Mouse (Mus musculus): Measurements from ENCODE around the gene Abi3bp. TPM values are rescaled to one million over a fixed set of nuclear protein-coding genes. Genes with fewer than 3 reads are reported as not detected.

Abi3bp gene
- polyA plus RNA-seq, 1 experiment from 2014 or later = 0.79 TPM

DNA sequence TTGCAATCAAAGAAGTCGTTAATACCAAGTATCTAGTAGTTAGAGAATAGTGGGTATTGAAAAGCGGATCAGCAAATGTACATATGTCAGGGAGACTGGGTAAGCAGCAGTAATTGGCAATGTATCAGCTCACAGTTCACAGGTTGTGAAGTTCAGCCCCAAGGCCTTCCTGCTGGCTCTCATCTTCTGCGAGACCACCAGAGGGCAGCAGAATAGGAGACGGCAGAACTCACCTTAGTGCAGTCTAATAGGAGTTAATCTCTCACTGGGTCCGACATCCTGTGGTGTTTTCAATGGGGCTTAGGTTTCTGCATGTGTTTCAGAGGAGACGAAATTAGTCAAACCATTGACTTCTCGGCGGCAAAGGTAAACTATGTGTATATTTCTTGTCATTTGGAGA lies 46.7 kb downstream of the Abi3bp start:
- Histone ChIP-seq H3K4me1 (ENCODE audit: control insufficient read depth, insufficient read depth, low read length) (no peaks in the 10 kb centered on the region), H3K36me3 (replicated peaks; ENCODE audit: control insufficient read depth, insufficient read depth, low read depth, low read length) (no peaks in the 10 kb centered on the region), H3K9ac (replicated peaks; ENCODE audit: low read length) (no peak overlapping the region), H3K27ac (replicated peaks; ENCODE audit: low read depth, low read length) (no peak overlapping the region), H3K9me3 (replicated peaks; ENCODE audit: control insufficient read depth, low read length) (no peaks in the 10 kb centered on the region), H3K4me3 (ENCODE audit: low read depth, low read length) (no peak overlapping the region), H3K27me3 (ENCODE audit: control insufficient read depth, insufficient read depth, low read length) (no peaks in the 10 kb centered on the region), H3K4me2 (ENCODE audit: low read depth, low read length) (no peak overlapping the region)
- ATAC-seq (replicated peaks; ENCODE audit: insufficient number of reproducible peaks, low FRiP score, low TSS enrichment, low read depth) (no peak), DNase-seq (ENCODE audit: low spot score) (peak; percentile 19)
- WGBS = 29% methylated on average over 8 of the region's 8 CpGs

- DNase-seq (ENCODE audit: low spot score) = no peak
- no peaks in the 10 kb centered on the region for H3K4me1 ChIP-seq (ENCODE audit: control insufficient read depth, insufficient read depth, low read length)
- WGBS = 82% methylated on average over 1 of the region's 1 CpGs
- H3K36me3 ChIP-seq (replicated peaks; ENCODE audit: control insufficient read depth, insufficient read depth, low read depth, low read length) = no peaks in the 10 kb centered on the region
- H3K4me2 ChIP-seq (ENCODE audit: low read depth, low read length) = no peak overlapping the region
- no peak for ATAC-seq (replicated peaks; ENCODE audit: insufficient number of reproducible peaks, low FRiP score, low TSS enrichment, low read depth)
- no peak overlapping the region for H3K27ac ChIP-seq (replicated peaks; ENCODE audit: low read depth, low read length)
- H3K27me3 ChIP-seq (ENCODE audit: control insufficient read depth, insufficient read depth, low read length) = no peaks in the 10 kb centered on the region
- H3K9ac ChIP-seq (replicated peaks; ENCODE audit: low read length) = no peak overlapping the region
- H3K9me3 ChIP-seq (replicated peaks; ENCODE audit: control insufficient read depth, low read length) = no peaks in the 10 kb centered on the region
- no peak overlapping the region for H3K4me3 ChIP-seq (ENCODE audit: low read depth, low read length)
These were observed 48.8 kb downstream of the Abi3bp start for GRCm38 (mm10) chr16:56526482-56526881.

GRCm38 (mm10) chr16:56528079-56528688 lies 50.5 kb downstream of the Abi3bp start:
- Histone ChIP-seq H3K36me3 (replicated peaks; ENCODE audit: control insufficient read depth, insufficient read depth, low read depth, low read length) (no peaks in the 10 kb centered on the region), H3K4me2 (ENCODE audit: low read depth, low read length) (no peak overlapping the region), H3K4me3 (ENCODE audit: low read depth, low read length) (no peak overlapping the region), H3K9ac (replicated peaks; ENCODE audit: low read length) (no peak overlapping the region), H3K4me1 (ENCODE audit: control insufficient read depth, insufficient read depth, low read length) (no peaks in the 10 kb centered on the region), H3K27ac (replicated peaks; ENCODE audit: low read depth, low read length) (no peak overlapping the region), H3K27me3 (ENCODE audit: control insufficient read depth, insufficient read depth, low read length) (no peaks in the 10 kb centered on the region), H3K9me3 (replicated peaks; ENCODE audit: control insufficient read depth, low read length) (no peaks in the 10 kb centered on the region)
- no peak for ATAC-seq (replicated peaks; ENCODE audit: insufficient number of reproducible peaks, low FRiP score, low TSS enrichment, low read depth)
- 72% methylated on average over 3 of the region's 3 CpGs for WGBS
- DNase-seq (ENCODE audit: low spot score) = no peak

- H3K4me2 ChIP-seq (ENCODE audit: low read depth, low read length) = no peak overlapping the region
- 73% methylated on average over 1 of the region's 1 CpGs for WGBS
- H3K9ac ChIP-seq (replicated peaks; ENCODE audit: low read length) = no peak overlapping the region
- no peaks in the 10 kb centered on the region for H3K27me3 ChIP-seq (ENCODE audit: control insufficient read depth, insufficient read depth, low read length)
- no peaks in the 10 kb centered on the region for H3K4me1 ChIP-seq (ENCODE audit: control insufficient read depth, insufficient read depth, low read length)
- no peak overlapping the region for H3K27ac ChIP-seq (replicated peaks; ENCODE audit: low read depth, low read length)
- H3K36me3 ChIP-seq (replicated peaks; ENCODE audit: control insufficient read depth, insufficient read depth, low read depth, low read length) = no peaks in the 10 kb centered on the region
- no peaks in the 10 kb centered on the region for H3K9me3 ChIP-seq (replicated peaks; ENCODE audit: control insufficient read depth, low read length)
- ATAC-seq (replicated peaks; ENCODE audit: insufficient number of reproducible peaks, low FRiP score, low TSS enrichment, low read depth) (no peak), DNase-seq (ENCODE audit: low spot score) (no peak)
- no peak overlapping the region for H3K4me3 ChIP-seq (ENCODE audit: low read depth, low read length)
These were observed 101.9 kb downstream of the Abi3bp start for GRCm38 (mm10) chr16:56579536-56579935.

- H3K4me3 ChIP-seq (ENCODE audit: low read depth, low read length) = no peak overlapping the region
- DNase-seq (ENCODE audit: low spot score) = no peak
- H3K9me3 ChIP-seq (replicated peaks; ENCODE audit: control insufficient read depth, low read length) = no peaks in the 10 kb centered on the region
- no peak overlapping the region for H3K27ac ChIP-seq (replicated peaks; ENCODE audit: low read depth, low read length)
- H3K36me3 ChIP-seq (replicated peaks; ENCODE audit: control insufficient read depth, insufficient read depth, low read depth, low read length) = no peaks in the 10 kb centered on the region
- no peak overlapping the region for H3K9ac ChIP-seq (replicated peaks; ENCODE audit: low read length)
- WGBS = 89% methylated on average over 5 of the region's 5 CpGs
- no peak overlapping the region for H3K4me2 ChIP-seq (ENCODE audit: low read depth, low read length)
- no peaks in the 10 kb centered on the region for H3K4me1 ChIP-seq (ENCODE audit: control insufficient read depth, insufficient read depth, low read length)
- H3K27me3 ChIP-seq (ENCODE audit: control insufficient read depth, insufficient read depth, low read length) = no peaks in the 10 kb centered on the region
- no peak for ATAC-seq (replicated peaks; ENCODE audit: insufficient number of reproducible peaks, low FRiP score, low TSS enrichment, low read depth)
These were observed 115.9 kb downstream of the Abi3bp start for GRCm38 (mm10) chr16:56593581-56593980.

DNA sequence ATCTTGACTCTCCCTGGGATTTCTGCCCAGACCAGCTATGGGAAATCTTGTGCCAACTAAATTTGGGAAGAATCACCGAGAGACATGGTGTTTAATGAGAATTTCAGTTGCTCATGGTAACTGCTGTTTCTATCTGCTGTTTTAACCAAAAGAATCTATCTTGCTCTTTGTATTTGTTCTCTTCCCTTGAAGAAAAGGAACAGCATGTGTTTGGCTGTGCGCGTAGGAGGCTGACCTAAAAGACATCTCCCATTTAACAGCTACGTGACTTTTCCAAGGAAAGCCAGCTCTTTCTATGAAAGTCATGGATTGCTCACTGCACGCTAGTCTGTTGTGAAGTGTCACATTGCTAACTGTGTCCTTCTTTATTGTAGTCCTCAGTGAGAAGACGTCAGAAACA lies 117.2 kb downstream of the Abi3bp start:
- H3K9ac ChIP-seq (replicated peaks; ENCODE audit: low read length) = no peak overlapping the region
- no peak overlapping the region for H3K4me3 ChIP-seq (ENCODE audit: low read depth, low read length)
- no peak overlapping the region for H3K4me2 ChIP-seq (ENCODE audit: low read depth, low read length)
- ATAC-seq (replicated peaks; ENCODE audit: insufficient number of reproducible peaks, low FRiP score, low TSS enrichment, low read depth) (no peak), DNase-seq (ENCODE audit: low spot score) (no peak)
- H3K27me3 ChIP-seq (ENCODE audit: control insufficient read depth, insufficient read depth, low read length) = no peaks in the 10 kb centered on the region
- no peaks in the 10 kb centered on the region for H3K4me1 ChIP-seq (ENCODE audit: control insufficient read depth, insufficient read depth, low read length)
- no peaks in the 10 kb centered on the region for H3K9me3 ChIP-seq (replicated peaks; ENCODE audit: control insufficient read depth, low read length)
- H3K27ac ChIP-seq (replicated peaks; ENCODE audit: low read depth, low read length) = no peak overlapping the region
- 90% methylated on average over 6 of the region's 6 CpGs for WGBS
- H3K36me3 ChIP-seq (replicated peaks; ENCODE audit: control insufficient read depth, insufficient read depth, low read depth, low read length) = no peaks in the 10 kb centered on the region

- H3K27me3 ChIP-seq (ENCODE audit: control insufficient read depth, insufficient read depth, low read length) = no peaks in the 10 kb centered on the region
- no peak overlapping the region for H3K4me3 ChIP-seq (ENCODE audit: low read depth, low read length)
- DNase-seq (ENCODE audit: low spot score) (no peak), ATAC-seq (replicated peaks; ENCODE audit: insufficient number of reproducible peaks, low FRiP score, low TSS enrichment, low read depth) (no peak)
- no peaks in the 10 kb centered on the region for H3K4me1 ChIP-seq (ENCODE audit: control insufficient read depth, insufficient read depth, low read length)
- H3K9ac ChIP-seq (replicated peaks; ENCODE audit: low read length) = no peak overlapping the region
- no peak overlapping the region for H3K4me2 ChIP-seq (ENCODE audit: low read depth, low read length)
- 92% methylated on average over 4 of the region's 4 CpGs for WGBS
- no peak overlapping the region for H3K27ac ChIP-seq (replicated peaks; ENCODE audit: low read depth, low read length)
- H3K9me3 ChIP-seq (replicated peaks; ENCODE audit: control insufficient read depth, low read length) = no peaks in the 10 kb centered on the region
- H3K36me3 ChIP-seq (replicated peaks; ENCODE audit: control insufficient read depth, insufficient read depth, low read depth, low read length) = no peaks in the 10 kb centered on the region
These were observed 120.7 kb downstream of the Abi3bp start for GRCm38 (mm10) chr16:56598427-56598826.

DNA sequence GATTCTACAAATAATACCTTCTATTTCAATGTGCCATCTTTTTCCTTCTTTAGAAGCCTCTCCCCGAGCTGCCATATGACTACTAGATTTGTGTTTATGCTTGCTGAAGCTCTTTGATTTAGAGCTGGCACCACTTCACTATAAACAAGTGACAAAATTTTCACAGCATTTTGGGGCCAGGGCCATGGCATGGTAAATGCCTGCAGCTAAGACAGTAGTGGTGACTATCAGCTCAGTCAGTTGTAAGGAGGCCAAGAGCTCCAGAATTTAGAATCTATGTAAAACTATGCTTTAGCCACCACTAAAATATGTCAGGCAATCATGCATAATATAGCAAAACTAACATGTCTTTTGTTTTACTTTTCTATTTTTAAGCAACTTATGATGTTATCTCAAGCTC lies 124.7 kb downstream of the Abi3bp start:
- H3K9me3 ChIP-seq (replicated peaks; ENCODE audit: control insufficient read depth, low read length) = no peaks in the 10 kb centered on the region
- H3K4me1 ChIP-seq (ENCODE audit: control insufficient read depth, insufficient read depth, low read length) = no peaks in the 10 kb centered on the region
- no peak overlapping the region for H3K9ac ChIP-seq (replicated peaks; ENCODE audit: low read length)
- DNase-seq (ENCODE audit: low spot score) (no peak), ATAC-seq (replicated peaks; ENCODE audit: insufficient number of reproducible peaks, low FRiP score, low TSS enrichment, low read depth) (no peak)
- no peaks in the 10 kb centered on the region for H3K27me3 ChIP-seq (ENCODE audit: control insufficient read depth, insufficient read depth, low read length)
- H3K27ac ChIP-seq (replicated peaks; ENCODE audit: low read depth, low read length) = no peak overlapping the region
- WGBS = 90% methylated on average over 1 of the region's 1 CpGs
- no peak overlapping the region for H3K4me3 ChIP-seq (ENCODE audit: low read depth, low read length)
- H3K4me2 ChIP-seq (ENCODE audit: low read depth, low read length) = no peak overlapping the region
- H3K36me3 ChIP-seq (replicated peaks; ENCODE audit: control insufficient read depth, insufficient read depth, low read depth, low read length) = no peaks in the 10 kb centered on the region
